Comparison of ENCODE assay signal across 8 mouse cellular contexts in the genomic region with DNA sequence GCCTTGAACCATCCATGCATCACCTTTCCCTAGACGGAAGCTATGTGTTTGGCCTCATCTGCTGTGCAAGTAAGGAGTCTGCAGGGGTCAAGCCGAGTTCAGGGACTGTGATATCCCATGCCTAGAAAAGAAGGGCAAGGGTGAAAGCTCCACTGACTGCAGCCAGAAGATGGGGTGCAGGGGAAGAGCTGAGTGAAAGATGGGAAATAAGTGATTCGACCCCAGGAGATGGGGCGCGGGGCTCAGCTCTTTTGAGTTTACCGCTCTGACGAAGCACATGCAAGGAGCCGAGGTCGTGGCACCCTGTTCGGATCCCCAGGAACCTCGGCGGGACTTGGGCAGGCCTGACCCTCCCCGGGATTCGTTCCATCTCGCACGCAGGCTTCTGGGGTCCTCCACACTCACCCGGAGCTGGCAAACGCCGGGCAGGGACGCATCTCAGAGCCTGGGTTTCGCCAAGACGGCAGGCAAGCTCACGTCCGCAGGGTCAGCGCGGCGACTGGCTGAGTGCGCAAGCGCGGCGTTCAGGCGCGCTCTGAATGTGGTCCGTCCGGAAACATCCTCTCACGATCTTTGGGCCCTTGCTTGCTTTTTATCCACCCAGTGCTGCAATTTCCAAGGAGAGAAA. TPM values are rescaled to one million over a fixed set of nuclear protein-coding genes. Genes with fewer than 3 reads are reported as not detected.
A peak's percentile ranks its signal among the peaks of the same experiment; 100 is the strongest.
DNase-seq lines count a peak whose midpoint lies in the region; ATAC-seq and TF ChIP-seq lines count a peak whose summit lies in the region.

A gene (minus strand): TSS at position 538 of the 628 bp plus-strand sequence.

- under 1% methylated on average over 36 of the region's 36 CpGs for WGBS in heart, embryonic 10.5 days
- under 1% methylated on average over 36 of the region's 36 CpGs for WGBS in kidney, embryonic 14.5 days
- WGBS in limb, embryonic 14.5 days = under 1% methylated on average over 33 of the region's 36 CpGs
- under 1% methylated on average over 36 of the region's 36 CpGs for WGBS in midbrain, embryonic 16.5 days
- WGBS in spleen, adult 2 months = under 1% methylated on average over 36 of the region's 36 CpGs

- peak; percentile 97 for ATAC-seq in kidney, embryonic 14.5 days (ENCODE audit: low FRiP score, low TSS enrichment)
- peak; percentile 91 for ATAC-seq in limb, embryonic 14.5 days (ENCODE audit: low FRiP score, low read depth)
- ATAC-seq in midbrain, embryonic 16.5 days = peak; percentile 98

- H3K4me2 ChIP-seq in kidney, embryonic 14.5 days (replicated peaks; ENCODE audit: low read depth, low read length) = peak within 1 kb of the TSS; percentile 51
- peak within 1 kb of the TSS; percentile 74 for H3K4me2 ChIP-seq in limb, embryonic 14.5 days (replicated peaks; ENCODE audit: low read depth, low read length, severe bottlenecking)
- peak within 1 kb of the TSS; percentile 86 for H3K4me2 ChIP-seq in midbrain, embryonic 16.5 days (ENCODE audit: low read length)

- no peak for TF ChIP-seq CTCF in embryonic fibroblast, embryonic 13.5 days (IDR thresholded peaks at IDR 0.05; ENCODE audit: borderline replicate concordance, insufficient read depth, low read length)
- no peak for TF ChIP-seq CTCF in spleen, adult 2 months (IDR thresholded peaks at IDR 0.05; ENCODE audit: extremely low read depth, insufficient read depth, insufficient read length, insufficient replicate concordance)

- peak within 1 kb of the TSS; percentile 82 for H3K9ac ChIP-seq in kidney, embryonic 14.5 days (ENCODE audit: low read depth, low read length)
- H3K9ac ChIP-seq in limb, embryonic 14.5 days (ENCODE audit: low read depth, low read length, severe bottlenecking) = peak within 1 kb of the TSS; percentile 95
- peak within 1 kb of the TSS; percentile 98 for H3K9ac ChIP-seq in midbrain, embryonic 16.5 days (ENCODE audit: low read depth, low read length)

- H3K36me3 ChIP-seq in heart, embryonic 10.5 days = peaks cover 13% of the 10 kb centered on the region
- H3K36me3 ChIP-seq in kidney, embryonic 14.5 days (ENCODE audit: control insufficient read depth, insufficient read depth, low read length) = peaks cover 12% of the 10 kb centered on the region
- peaks cover 13% of the 10 kb centered on the region for H3K36me3 ChIP-seq in limb, embryonic 14.5 days (ENCODE audit: control insufficient read depth, insufficient read depth, low read length)
- H3K36me3 ChIP-seq in midbrain, embryonic 16.5 days (ENCODE audit: control insufficient read depth, insufficient read depth, low read length) = peaks cover 3% of the 10 kb centered on the region
- H3K36me3 ChIP-seq in spleen, adult 2 months (ENCODE audit: control insufficient read depth, insufficient read depth, low read length) = peaks cover 4% of the 10 kb centered on the region; the same call in 1 of the 2 replicates

- H3K4me3 ChIP-seq in embryonic fibroblast, embryonic 13.5 days (ENCODE audit: insufficient read depth, low read length) = peak within 1 kb of the TSS; percentile 87
- peak within 1 kb of the TSS; percentile 90 for H3K4me3 ChIP-seq in heart, embryonic 10.5 days
- H3K4me3 ChIP-seq in kidney, embryonic 14.5 days (ENCODE audit: low read length) = peak within 1 kb of the TSS; percentile 69
- peak within 1 kb of the TSS; percentile 92 for H3K4me3 ChIP-seq in limb, embryonic 14.5 days (replicated peaks; ENCODE audit: low read length)
- peak within 1 kb of the TSS; percentile 92 for H3K4me3 ChIP-seq in midbrain, embryonic 16.5 days (ENCODE audit: low read depth, low read length)
- H3K4me3 ChIP-seq in spleen, adult 2 months (ENCODE audit: extremely low read depth, insufficient read depth, insufficient read length) = peak within 1 kb of the TSS; percentile 99

- no peaks in the 10 kb centered on the region for H3K27me3 ChIP-seq in heart, embryonic 10.5 days (ENCODE audit: insufficient read depth, poor library complexity, severe bottlenecking)
- H3K27me3 ChIP-seq in kidney, embryonic 14.5 days (ENCODE audit: control insufficient read depth, insufficient read depth, low read length) = no peaks in the 10 kb centered on the region
- no peaks in the 10 kb centered on the region for H3K27me3 ChIP-seq in limb, embryonic 14.5 days (ENCODE audit: control insufficient read depth, insufficient read depth, low read length)
- H3K27me3 ChIP-seq in midbrain, embryonic 16.5 days (ENCODE audit: control insufficient read depth, insufficient read depth, low read depth, low read length) = no peaks in the 10 kb centered on the region
- no peaks in the 10 kb centered on the region for H3K27me3 ChIP-seq in spleen, adult 2 months (ENCODE audit: control insufficient read depth, insufficient read depth, low read length)

- peak; percentile 78 to 81 for DNase-seq in B cell, adult 2 months
- DNase-seq in brain, adult 2 months (ENCODE audit: low read depth, low spot score) = peak; percentile 94
- peak; percentile 86 for DNase-seq in heart, embryonic 10.5 days (ENCODE audit: low spot score)
- DNase-seq in limb, embryonic 14.5 days (ENCODE audit: low spot score) = peak; percentile 79
- peak; percentile 40 to 44 for DNase-seq in spleen, adult 2 months (ENCODE audit: low read depth in 1 of 2, low spot score in 2 of 2)

- no peak within 1 kb of the TSS for H3K27ac ChIP-seq in embryonic fibroblast, embryonic 13.5 days (ENCODE audit: insufficient read depth, low read length)
- peak within 1 kb of the TSS; percentile 98 for H3K27ac ChIP-seq in heart, embryonic 10.5 days
- peak within 1 kb of the TSS; percentile 9; the same call in 1 of the 2 replicates for H3K27ac ChIP-seq in kidney, embryonic 14.5 days (ENCODE audit: low read depth, low read length)
- peak within 1 kb of the TSS; percentile 75 for H3K27ac ChIP-seq in limb, embryonic 14.5 days (replicated peaks; ENCODE audit: low read depth, low read length)
- peak within 1 kb of the TSS; percentile 85 for H3K27ac ChIP-seq in midbrain, embryonic 16.5 days (ENCODE audit: low read length)
- H3K27ac ChIP-seq in spleen, adult 2 months (ENCODE audit: insufficient read depth, low read length) = peak within 1 kb of the TSS; percentile 61; the same call in 1 of the 2 replicates

- peaks cover 2% of the 10 kb centered on the region; the same call in 1 of the 2 replicates for H3K4me1 ChIP-seq in embryonic fibroblast, embryonic 13.5 days (ENCODE audit: control insufficient read depth, insufficient read depth, low read length)
- peaks cover 10% of the 10 kb centered on the region for H3K4me1 ChIP-seq in heart, embryonic 10.5 days
- peaks cover 8% of the 10 kb centered on the region; the same call in 1 of the 2 replicates for H3K4me1 ChIP-seq in kidney, embryonic 14.5 days (ENCODE audit: control insufficient read depth, insufficient read depth, low read length)
- H3K4me1 ChIP-seq in limb, embryonic 14.5 days (ENCODE audit: control insufficient read depth, insufficient read depth, low read length) = peaks cover 4% of the 10 kb centered on the region
- peaks cover 17% of the 10 kb centered on the region for H3K4me1 ChIP-seq in midbrain, embryonic 16.5 days (ENCODE audit: control insufficient read depth, insufficient read depth, low read length)
- H3K4me1 ChIP-seq in spleen, adult 2 months (ENCODE audit: control insufficient read depth, insufficient read depth, insufficient read length) = peaks cover 2% of the 10 kb centered on the region

- H3K9me3 ChIP-seq in heart, embryonic 10.5 days = no peaks in the 10 kb centered on the region
- no peaks in the 10 kb centered on the region for H3K9me3 ChIP-seq in kidney, embryonic 14.5 days (ENCODE audit: control insufficient read depth, low read length)
- H3K9me3 ChIP-seq in limb, embryonic 14.5 days (ENCODE audit: control insufficient read depth, low read length) = no peaks in the 10 kb centered on the region
- H3K9me3 ChIP-seq in midbrain, embryonic 16.5 days (replicated peaks; ENCODE audit: control insufficient read depth, low read length, poor library complexity, severe bottlenecking) = no peaks in the 10 kb centered on the region

- TF ChIP-seq POLR2A in embryonic fibroblast, embryonic 13.5 days (IDR thresholded peaks at IDR 0.05; ENCODE audit: low read depth, low read length) = peak; percentile 97
- TF ChIP-seq POLR2A in limb, embryonic 14.5 days (IDR thresholded peaks at IDR 0.05; ENCODE audit: borderline replicate concordance, extremely low read depth, insufficient read depth, insufficient read length) = peak; percentile 94
- TF ChIP-seq POLR2A in spleen, adult 2 months (IDR thresholded peaks at IDR 0.05; ENCODE audit: low read depth, low read length) = peak; percentile 63

RNA-seq across cellular contexts. Expression of the gene that starts here (rescaled TPM):
- 9.1 and 11.6 TPM in 2 replicates for polyA plus RNA-seq in embryonic fibroblast, embryonic 13.5 days (2011; ENCODE audit: insufficient read length, low read depth, missing spikeins)
- polyA plus RNA-seq in heart, embryonic 10.5 days (2016; fragmentation: Nextera tagmentation; extraction: Ambion mirVana) = 2.8 and 3.2 TPM in 2 replicates
- polyA plus RNA-seq in kidney, embryonic 14.5 days (2014; fragmentation: Nextera tagmentation; extraction: Ambion mirVana) = 8.4 and 10.8 TPM in 2 replicates
- 5.6 and 7.1 TPM in 2 replicates for polyA plus RNA-seq in limb, embryonic 14.5 days (2012; rRNA removed)
- 5.5 and 5.8 TPM in 2 replicates for polyA plus RNA-seq in limb, embryonic 14.5 days (2014; fragmentation: Nextera tagmentation; extraction: Ambion mirVana)
- polyA plus RNA-seq in midbrain, embryonic 16.5 days (2015; fragmentation: Nextera tagmentation; extraction: Ambion mirVana) = 5.8 and 6.3 TPM in 2 replicates
- polyA plus RNA-seq in spleen, adult 2 months (2012; rRNA removed) = 0.63 and 0.88 TPM in 2 replicates

Comparison
In these comparisons a context has a peak if more than half of its experiments do, and no peak if none do; other contexts are left out.
1. Peak in DNase-seq, H3K4me3 ChIP-seq and H3K27ac ChIP-seq in spleen, adult 2 months; RNA of the gene not detected or under 1 TPM.
2. DNase-seq: peak in every context shown above with its lines; median percentile 94 in brain, adult 2 months; 86 in heart, embryonic 10.5 days; 80 in B cell, adult 2 months; 79 in limb, embryonic 14.5 days; 42 in spleen, adult 2 months.